Mouse (Mus musculus) intestine, postnatal 0 days (tissue): ENCODE results near the gene Rbbp6. TPM values are rescaled to one million over a fixed set of nuclear protein-coding genes. Genes with fewer than 3 reads are reported as not detected.

ENCODE experiments used
- ATAC-seq: fragments of 200-750 bp; cut with Nextera tagmentation; 2 replicates; pipeline ENCODE4 v1.8.0; 2017; ENCODE audit warnings: mild to moderate bottlenecking, moderate TSS enrichment, moderate library complexity
- H3K27ac ChIP-seq: fragments of 300-500 bp; sonication (generic); 2 replicates; pipeline ENCODE4 v1.5.1; 2014; ENCODE audit warnings: mild to moderate bottlenecking, low read depth, low read length, moderate library complexity
- H3K27me3 ChIP-seq: fragments of 300-500 bp; sonication (generic); replicated peaks from 2 replicates; pipeline ENCODE4 v1.6.1; 2014; ENCODE audit warnings: low read length, mixed read lengths; ENCODE audit not compliant: control insufficient read depth, insufficient read depth
- H3K36me3 ChIP-seq: fragments of 300-500 bp; sonication (generic); 2 replicates; pipeline ENCODE4 v1.6.1; 2014; ENCODE audit warnings: mild to moderate bottlenecking, moderate library complexity; ENCODE audit not compliant: control insufficient read depth, insufficient read depth
- H3K4me1 ChIP-seq: fragments of 300-500 bp; sonication (generic); replicated peaks from 2 replicates; pipeline ENCODE4 v1.6.1; 2014; ENCODE audit warnings: antibody characterized with exemption, low read length, mixed read lengths; ENCODE audit not compliant: control insufficient read depth, insufficient read depth
- H3K4me2 ChIP-seq: fragments of 300-500 bp; sonication (generic); replicated peaks from 2 replicates; pipeline ENCODE4 v1.6.1; 2014; ENCODE audit warnings: low read depth, mild to moderate bottlenecking, moderate library complexity
- H3K4me3 ChIP-seq: fragments of 300-500 bp; sonication (generic); 2 replicates; pipeline ENCODE4 v1.5.1; 2014; ENCODE audit warnings: low read depth, low read length
- H3K9ac ChIP-seq: fragments of 300-500 bp; sonication (generic); 2 replicates; pipeline ENCODE4 v1.6.1; 2014; ENCODE audit warnings: mild to moderate bottlenecking, low read depth, low read length
- H3K9me3 ChIP-seq: fragments of 300-500 bp; sonication (generic); 2 replicates; pipeline ENCODE4 v1.6.1; 2016; ENCODE audit warnings: mixed run types; ENCODE audit not compliant: control insufficient read depth
- CTCF ChIP-seq: sonication (generic); IDR thresholded peaks from 2 replicates; pipeline ENCODE4 v1.5.1; 2016; ENCODE audit warnings: low read depth, mild to moderate bottlenecking, control low read depth, antibody characterized with exemption, moderate library complexity
- WGBS: fragments of 180-500 bp; shearing (Covaris S2); extraction: QIAGEN DNeasy Blood & Tissue Kit; methylation state at CpG from one replicate; pipeline ENCODE4 v1.1.7; 2014; 5-methylcytosine and 5-hydroxymethylcytosine counted together
- polyA plus RNA-seq: library from polyadenylated mRNA; unstranded; fragments of >200 nt; fragmentation: Nextera tagmentation; extraction: Ambion mirVana; gene quantifications from 2 replicates; pipeline ENCODE4 v1.2.1, GENCODE M21; 2015

Rbbp6 gene
- polyA plus RNA-seq, 1 experiment from 2014 or later = 15.5 TPM

DNA sequence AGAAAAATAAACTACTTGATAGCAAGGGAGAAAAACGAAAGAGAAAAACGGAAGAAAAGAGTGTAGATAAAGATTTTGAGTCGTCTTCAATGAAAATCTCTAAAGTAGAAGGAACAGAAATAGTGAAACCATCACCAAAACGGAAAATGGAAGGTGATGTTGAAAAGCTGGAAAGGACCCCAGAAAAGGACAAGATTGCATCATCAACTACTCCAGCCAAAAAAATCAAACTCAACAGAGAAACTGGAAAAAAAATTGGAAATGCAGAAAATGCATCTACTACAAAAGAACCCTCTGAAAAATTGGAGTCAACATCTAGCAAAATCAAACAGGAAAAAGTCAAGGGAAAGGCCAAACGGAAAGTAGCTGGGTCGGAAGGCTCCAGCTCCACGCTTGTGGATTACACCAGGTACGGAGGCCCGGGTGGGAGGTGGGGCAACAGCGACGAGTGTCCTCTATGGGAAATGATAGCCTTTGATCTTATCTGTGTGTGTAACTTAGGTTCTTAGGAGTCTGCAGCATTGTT, 34.4 kb downstream of the Rbbp6 start:
- H3K4me1 ChIP-seq = no peaks in the 10 kb centered on the region
- H3K4me3 ChIP-seq = no peak overlapping the region
- H3K36me3 ChIP-seq = peaks cover 79% of the 10 kb centered on the region
- 77% methylated on average over 11 of the region's 11 CpGs for WGBS
- no peak overlapping the region for H3K9ac ChIP-seq
- no peaks in the 10 kb centered on the region for H3K27me3 ChIP-seq
- H3K9me3 ChIP-seq = no peaks in the 10 kb centered on the region
- ATAC-seq = no peak
- H3K27ac ChIP-seq = no peak overlapping the region
- H3K4me2 ChIP-seq = no peak overlapping the region
- no peak for TF ChIP-seq CTCF

DNA sequence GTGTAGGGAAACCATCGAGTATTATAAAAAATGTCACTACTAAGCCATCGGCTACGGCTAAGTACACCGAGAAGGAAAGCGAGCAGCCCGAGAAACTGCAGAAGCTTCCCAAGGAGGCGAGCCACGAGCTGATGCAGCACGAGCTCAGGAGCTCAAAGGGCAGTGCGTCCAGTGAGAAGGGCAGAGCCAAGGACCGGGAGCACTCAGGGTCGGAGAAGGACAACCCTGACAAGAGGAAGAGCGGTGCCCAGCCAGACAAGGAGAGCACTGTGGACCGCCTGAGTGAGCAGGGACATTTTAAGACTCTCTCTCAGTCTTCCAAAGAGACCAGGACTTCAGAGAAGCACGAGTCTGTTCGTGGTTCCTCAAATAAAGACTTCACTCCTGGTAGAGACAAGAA, 35.3 kb downstream of the Rbbp6 start:
- Histone ChIP-seq H3K4me2 (no peak overlapping the region), H3K4me3 (no peak overlapping the region), H3K27me3 (no peaks in the 10 kb centered on the region), H3K9ac (no peak overlapping the region), H3K36me3 (peaks cover 79% of the 10 kb centered on the region), H3K27ac (no peak overlapping the region), H3K9me3 (no peaks in the 10 kb centered on the region), H3K4me1 (no peaks in the 10 kb centered on the region)
- 91% methylated on average over 16 of the region's 16 CpGs for WGBS
- ATAC-seq = no peak
- TF ChIP-seq CTCF = no peak

DNA sequence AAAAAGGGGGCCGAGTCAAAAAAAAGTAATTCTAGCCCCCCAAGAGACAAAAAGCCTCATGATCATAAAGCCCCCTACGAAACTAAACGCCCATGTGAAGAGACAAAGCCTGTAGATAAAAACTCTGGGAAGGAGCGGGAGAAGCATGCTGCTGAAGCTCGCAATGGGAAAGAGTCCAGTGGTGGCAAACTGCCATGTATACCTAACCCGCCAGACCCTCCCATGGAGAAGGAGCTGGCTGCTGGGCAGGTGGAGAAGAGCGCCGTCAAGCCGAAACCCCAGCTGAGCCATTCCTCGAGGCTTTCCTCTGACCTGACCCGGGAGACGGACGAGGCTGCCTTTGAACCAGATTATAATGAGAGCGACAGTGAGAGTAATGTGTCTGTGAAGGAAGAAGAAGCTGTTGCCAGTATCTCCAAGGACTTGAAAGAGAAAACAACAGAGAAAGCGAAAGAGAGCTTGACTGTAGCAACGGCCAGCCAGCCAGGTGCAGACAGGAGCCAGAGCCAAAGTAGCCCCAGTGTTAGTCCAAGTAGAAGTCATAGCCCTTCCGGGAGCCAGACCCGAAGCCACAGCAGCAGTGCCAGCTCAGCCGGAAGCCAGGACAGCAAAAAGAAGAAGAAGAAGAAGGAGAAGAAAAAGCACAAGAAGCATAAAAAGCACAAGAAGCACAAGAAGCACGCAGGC, 36.0 kb downstream of the Rbbp6 start:
- no peak for ATAC-seq
- 87% methylated on average over 20 of the region's 20 CpGs for WGBS

DNA sequence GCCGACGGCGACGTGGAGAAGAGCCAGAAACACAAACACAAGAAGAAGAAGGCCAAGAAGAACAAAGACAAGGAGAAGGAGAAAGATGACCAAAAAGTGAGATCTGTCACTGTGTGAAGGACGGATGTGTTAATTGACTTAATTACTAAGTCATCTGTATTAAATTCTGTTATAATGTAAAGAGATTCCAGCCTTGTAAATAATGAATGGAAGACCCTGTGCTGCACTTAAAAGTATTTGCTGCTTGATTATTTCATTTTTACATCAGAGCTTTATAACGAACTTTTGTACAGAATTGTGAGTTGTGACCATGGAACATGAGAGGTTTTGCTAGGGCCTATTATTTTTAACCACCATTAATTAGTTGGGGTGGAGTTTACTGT, 36.5 kb downstream of the Rbbp6 start:
- peaks cover 70% of the 10 kb centered on the region for H3K36me3 ChIP-seq
- ATAC-seq = no peak
- WGBS = 92% methylated on average over 6 of the region's 6 CpGs
- no peak overlapping the region for H3K4me2 ChIP-seq
- no peak overlapping the region; the same call in 1 of the 2 replicates for H3K27ac ChIP-seq
- H3K4me1 ChIP-seq = no peaks in the 10 kb centered on the region
- no peaks in the 10 kb centered on the region for H3K9me3 ChIP-seq
- H3K9ac ChIP-seq = no peak overlapping the region
- H3K27me3 ChIP-seq = no peaks in the 10 kb centered on the region
- TF ChIP-seq CTCF = no peak
- H3K4me3 ChIP-seq = no peak overlapping the region

More for the DNA sequence above, 36.0 kb downstream of the Rbbp6 start:
- H3K4me2 ChIP-seq = no peak overlapping the region
- peaks cover 75% of the 10 kb centered on the region for H3K36me3 ChIP-seq
- no peaks in the 10 kb centered on the region for H3K4me1 ChIP-seq
- H3K27me3 ChIP-seq = no peaks in the 10 kb centered on the region
- H3K9me3 ChIP-seq = no peaks in the 10 kb centered on the region
- no peak for TF ChIP-seq CTCF
- H3K27ac ChIP-seq = no peak overlapping the region; the same call in 1 of the 2 replicates
- H3K4me3 ChIP-seq = no peak overlapping the region
- H3K9ac ChIP-seq = no peak overlapping the region

DNA sequence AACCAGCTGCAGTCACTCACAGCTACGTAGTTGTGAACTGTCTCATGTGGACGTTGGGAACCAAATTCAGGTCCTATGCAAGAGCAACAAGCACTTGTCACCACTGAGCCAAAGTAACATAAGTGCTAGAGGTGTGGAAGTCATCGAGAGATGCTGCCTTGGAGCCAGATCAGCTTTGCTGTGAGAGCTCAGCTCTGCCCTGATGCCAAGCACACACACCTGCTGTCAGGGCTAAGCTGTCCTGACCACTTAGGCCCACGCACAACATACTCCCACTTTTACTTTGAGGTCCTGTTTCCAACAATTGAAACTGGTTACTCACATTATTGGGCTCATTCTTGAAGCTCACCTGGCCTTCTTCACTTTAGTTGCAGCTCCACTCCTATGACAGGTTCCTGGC, 37.7 kb downstream of the Rbbp6 start:
- Histone ChIP-seq H3K4me1 (no peaks in the 10 kb centered on the region), H3K9me3 (no peaks in the 10 kb centered on the region), H3K4me2 (no peak overlapping the region), H3K36me3 (peaks cover 67% of the 10 kb centered on the region), H3K27ac (no peak overlapping the region; the same call in 1 of the 2 replicates), H3K9ac (no peak overlapping the region), H3K4me3 (no peak overlapping the region), H3K27me3 (no peaks in the 10 kb centered on the region)
- 88% methylated on average over 4 of the region's 4 CpGs for WGBS
- TF ChIP-seq CTCF = no peak
- no peak for ATAC-seq

DNA sequence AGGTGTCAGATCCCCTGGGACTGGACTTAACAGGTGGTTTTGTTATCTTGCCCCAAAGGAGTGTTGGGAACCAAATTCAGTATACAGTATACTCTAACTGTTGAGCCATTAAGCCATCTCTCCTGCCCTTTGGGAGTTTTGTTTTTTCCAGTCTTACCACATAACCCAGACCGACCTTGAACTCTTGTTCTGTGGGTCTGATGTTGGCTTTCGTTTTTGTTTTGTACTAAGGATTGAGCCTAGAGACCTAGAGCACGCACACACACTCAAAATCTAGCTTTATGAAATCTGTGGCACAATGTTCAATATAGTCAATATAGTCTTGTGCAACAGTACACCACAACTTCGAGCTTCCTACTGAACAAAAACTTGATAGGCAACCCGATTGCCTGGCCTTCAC, 39.0 kb downstream of the Rbbp6 start:
- Histone ChIP-seq H3K9ac (no peak overlapping the region), H3K27me3 (no peaks in the 10 kb centered on the region), H3K4me1 (no peaks in the 10 kb centered on the region), H3K36me3 (peaks cover 55% of the 10 kb centered on the region), H3K4me2 (no peak overlapping the region), H3K4me3 (no peak overlapping the region), H3K27ac (no peak overlapping the region), H3K9me3 (no peaks in the 10 kb centered on the region)
- no peak for TF ChIP-seq CTCF
- WGBS = 94% methylated on average over 5 of the region's 5 CpGs
- ATAC-seq = no peak

DNA sequence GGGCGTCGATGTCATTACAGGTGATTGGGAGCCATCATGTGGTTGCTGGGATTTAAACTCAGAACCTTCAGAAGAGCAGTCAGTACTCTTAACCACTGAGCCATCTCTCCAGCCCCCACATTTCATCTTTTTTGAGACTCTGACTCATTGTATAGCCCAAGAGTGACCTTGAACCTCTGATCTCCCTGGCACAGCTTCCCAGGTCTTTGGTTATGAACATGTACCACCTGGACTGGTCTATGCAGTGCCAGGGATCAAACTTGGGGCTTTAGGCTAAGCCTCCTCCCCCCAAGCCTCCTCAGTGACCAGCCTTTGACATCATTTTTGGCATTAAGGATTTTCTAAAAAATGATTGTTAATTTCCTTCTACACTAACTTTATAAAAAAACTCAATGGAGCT, 40.8 kb downstream of the Rbbp6 start:
- no peak for ATAC-seq
- no peaks in the 10 kb centered on the region for H3K27me3 ChIP-seq
- no peaks in the 10 kb centered on the region for H3K9me3 ChIP-seq
- no peak overlapping the region for H3K9ac ChIP-seq
- no peak overlapping the region for H3K4me2 ChIP-seq
- 69% methylated on average over 2 of the region's 2 CpGs for WGBS
- TF ChIP-seq CTCF = no peak
- H3K27ac ChIP-seq = no peak overlapping the region
- peaks cover 39% of the 10 kb centered on the region for H3K36me3 ChIP-seq
- no peaks in the 10 kb centered on the region for H3K4me1 ChIP-seq
- no peak overlapping the region for H3K4me3 ChIP-seq
